Mouse (Mus musculus) layer of hippocampus, adult 9-11 months (tissue): ENCODE measurements around the gene Pak7.

ENCODE experiments used
- DNase-seq: peaks from one replicate; pipeline ENCODE4 v3.0.0; 2022

Gene Pak7

DNA sequence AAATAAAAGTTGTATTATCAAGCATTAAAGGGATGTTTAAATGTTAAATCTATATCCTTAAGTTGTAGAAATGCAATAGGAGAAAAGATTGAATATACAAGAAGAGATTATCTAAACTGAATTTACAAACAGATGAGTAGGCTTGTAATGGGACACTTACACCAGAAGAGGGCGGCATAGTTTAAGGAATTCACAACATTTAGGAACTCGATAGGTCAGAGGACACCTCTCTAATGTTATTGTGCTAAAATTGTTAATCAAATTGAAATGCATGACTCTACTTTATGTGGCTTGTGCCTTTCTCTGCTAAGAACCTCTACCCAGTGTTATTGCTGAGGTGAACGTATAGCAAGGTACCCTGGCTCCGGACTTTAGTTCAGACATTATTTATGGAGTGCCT lies 238.2 kb downstream of the Pak7 start:
- no peak for DNase-seq

DNA sequence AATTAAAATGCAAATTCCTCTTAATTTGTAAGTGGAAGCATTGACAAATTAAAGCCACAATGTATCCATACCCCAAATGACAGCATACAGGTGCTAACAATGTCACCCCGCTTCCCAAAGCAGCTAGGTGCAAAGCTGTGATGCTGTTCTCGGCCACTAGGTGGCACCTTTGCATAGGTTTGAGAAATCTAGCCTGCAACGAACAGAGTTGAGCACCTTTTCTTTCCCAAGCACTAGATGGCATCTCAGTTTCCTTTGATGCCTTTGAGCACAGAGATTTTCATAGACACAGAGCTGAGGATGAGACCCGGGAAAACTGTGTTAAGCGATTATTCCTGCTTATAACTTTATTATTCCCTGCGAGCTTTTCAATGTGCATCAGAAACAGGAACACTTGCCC lies 238.8 kb downstream of the Pak7 start:
- peak; percentile 61 for DNase-seq

DNA sequence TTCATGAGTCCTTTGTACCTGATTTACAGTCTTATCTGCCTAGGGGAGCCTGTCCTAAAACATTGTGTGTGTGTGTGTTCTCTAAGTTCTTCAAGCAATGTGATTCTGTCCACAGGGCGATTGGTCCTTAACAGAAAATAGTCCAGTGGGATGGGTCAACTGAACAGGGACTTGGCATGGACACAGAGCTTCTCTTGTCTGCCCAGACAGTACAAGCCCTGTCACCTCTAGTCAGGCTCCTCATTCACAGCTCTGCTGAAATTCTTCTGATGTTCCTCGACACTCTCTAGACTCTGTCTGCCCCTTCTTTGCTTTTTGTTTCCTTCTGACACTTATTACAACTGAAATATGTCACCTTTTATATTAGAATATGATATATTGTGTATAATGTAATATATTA lies 247.0 kb downstream of the Pak7 start:
- no peak for DNase-seq

DNA sequence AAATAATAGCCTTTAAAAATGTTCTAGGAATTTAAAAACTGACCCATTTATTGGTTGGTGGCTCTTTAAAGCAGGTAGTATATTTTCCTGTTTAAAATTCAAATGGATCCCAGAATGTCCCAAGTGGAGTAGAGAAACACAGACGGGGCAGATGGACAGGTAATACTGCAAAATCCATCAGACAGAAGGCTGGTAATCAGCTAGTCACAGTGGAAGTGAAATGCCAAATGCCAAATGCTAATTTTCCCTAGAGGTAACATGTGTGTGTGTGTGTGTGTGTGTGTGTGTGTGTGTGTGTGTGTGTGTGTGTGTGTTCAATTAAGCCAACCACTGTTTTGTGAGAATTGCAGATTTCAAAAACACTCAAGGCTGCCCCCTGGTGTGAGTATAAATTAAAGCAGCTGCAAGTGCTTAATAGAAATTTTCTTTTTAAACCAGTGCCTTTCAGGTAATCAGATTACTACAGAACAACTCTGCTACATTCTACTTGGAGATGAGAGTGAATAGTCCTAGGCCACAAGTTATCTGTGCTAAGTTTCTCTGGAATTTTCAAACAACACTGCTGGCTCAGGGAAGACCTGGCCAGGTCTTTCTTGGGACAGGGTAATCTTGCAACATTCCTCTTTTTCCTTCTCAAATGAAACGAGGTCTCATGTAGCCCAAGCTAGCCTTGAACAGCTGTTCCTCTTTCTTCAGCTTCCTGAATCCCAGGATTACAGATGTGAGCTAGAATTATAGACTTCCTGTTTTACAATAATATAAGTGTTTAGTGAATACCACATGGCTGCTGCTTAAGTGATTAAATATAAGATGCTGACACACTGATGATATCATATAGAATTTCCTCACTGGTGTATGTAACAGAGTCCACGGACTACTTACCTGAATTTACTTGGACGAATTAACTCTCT lies 248.4 kb downstream of the Pak7 start:
- DNase-seq = no peak

DNA sequence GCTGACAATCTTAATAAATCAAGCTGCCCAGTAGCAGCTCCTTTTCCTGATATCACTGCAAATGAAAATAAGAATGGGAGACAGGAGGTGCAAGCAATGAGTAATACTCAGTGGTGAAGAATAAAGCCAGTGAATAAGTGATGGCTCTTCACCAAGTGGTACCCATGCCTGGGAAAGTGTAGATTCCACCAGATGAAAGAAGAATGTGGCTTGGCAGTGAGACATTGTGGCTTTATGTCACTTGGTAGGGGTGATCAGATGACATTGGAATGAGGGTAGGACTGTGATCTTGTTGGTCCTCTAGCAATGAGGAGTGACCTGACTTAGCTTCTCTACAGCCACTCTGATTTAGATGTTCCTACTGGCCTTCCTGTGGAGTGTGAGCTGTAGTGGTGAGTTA lies 249.3 kb downstream of the Pak7 start:
- no peak for DNase-seq

DNA sequence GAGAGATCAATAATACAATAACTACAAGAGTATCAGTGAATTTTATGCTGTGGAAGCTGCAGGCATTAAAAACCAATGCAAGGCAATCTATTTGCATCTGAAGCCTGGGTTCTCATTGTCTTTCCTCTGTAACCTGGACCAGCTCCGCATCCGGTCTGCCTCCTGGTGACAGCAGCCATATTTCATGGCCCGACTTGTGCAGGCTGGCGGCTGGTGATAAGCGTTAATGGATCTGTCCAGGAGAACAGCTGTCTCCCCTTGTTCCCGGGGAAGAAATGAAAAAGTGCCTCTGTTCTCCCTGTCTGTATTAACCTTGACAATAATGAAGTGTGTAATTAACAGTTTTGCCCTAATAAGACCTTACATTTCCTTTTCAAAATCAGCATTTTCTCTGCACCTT lies 265.9 kb downstream of the Pak7 start:
- DNase-seq = no peak

DNA sequence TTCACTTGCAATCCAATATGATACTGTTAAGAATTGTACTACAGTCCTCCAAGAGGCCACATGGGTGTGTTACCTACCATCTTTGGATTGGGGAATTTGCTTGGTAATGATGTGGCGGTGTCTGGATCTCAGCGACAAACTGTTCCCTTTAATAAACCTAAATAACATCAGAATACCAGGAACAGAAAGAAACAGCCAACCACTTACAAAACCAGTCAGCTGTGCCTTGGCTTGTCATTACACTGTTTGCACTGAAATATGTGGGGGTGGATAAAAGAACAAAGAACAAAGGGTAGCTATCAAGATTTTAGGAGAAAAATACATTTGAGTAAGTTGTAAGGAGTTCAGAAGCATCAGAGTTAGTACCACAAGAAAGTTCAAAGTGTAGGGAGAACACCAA lies 269.8 kb downstream of the Pak7 start:
- no peak for DNase-seq

DNA sequence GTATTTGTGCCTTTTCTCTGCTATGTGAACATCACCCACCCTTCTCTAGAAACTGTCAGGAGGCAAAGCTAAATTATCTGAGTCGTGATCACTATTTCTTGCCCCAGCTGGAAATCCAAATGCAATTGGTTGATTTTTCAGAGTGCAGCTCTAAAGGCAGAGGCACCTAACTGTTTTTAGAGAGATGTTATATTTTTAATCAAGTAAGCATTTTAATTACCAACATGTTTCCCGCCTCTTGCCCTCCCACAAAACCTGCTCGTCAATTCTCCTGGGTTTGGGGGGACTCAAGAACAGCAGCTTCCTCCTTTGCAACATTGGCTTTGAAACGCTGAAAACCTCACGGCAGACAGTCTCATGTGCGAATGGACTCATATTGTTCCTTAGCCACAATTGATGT lies 274.4 kb downstream of the Pak7 start:
- DNase-seq = no peak

DNA sequence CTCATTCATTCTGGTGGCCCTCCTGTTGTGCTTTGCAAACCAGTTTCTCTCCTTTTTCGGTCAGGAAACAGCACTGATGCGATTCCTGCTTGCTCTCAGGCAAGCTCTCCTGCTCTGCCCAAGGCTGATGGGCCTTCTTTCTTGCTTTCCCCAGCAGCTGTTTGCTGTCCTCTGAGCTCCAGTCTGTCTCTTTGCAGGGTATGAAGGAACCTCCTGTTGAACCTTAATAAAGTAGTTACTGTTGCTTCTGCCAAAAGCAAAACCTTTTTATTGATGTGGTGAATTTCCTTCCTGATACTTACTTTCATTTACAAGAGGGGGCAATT lies 278.8 kb downstream of the Pak7 start:
- peak; percentile 32 for DNase-seq

DNA sequence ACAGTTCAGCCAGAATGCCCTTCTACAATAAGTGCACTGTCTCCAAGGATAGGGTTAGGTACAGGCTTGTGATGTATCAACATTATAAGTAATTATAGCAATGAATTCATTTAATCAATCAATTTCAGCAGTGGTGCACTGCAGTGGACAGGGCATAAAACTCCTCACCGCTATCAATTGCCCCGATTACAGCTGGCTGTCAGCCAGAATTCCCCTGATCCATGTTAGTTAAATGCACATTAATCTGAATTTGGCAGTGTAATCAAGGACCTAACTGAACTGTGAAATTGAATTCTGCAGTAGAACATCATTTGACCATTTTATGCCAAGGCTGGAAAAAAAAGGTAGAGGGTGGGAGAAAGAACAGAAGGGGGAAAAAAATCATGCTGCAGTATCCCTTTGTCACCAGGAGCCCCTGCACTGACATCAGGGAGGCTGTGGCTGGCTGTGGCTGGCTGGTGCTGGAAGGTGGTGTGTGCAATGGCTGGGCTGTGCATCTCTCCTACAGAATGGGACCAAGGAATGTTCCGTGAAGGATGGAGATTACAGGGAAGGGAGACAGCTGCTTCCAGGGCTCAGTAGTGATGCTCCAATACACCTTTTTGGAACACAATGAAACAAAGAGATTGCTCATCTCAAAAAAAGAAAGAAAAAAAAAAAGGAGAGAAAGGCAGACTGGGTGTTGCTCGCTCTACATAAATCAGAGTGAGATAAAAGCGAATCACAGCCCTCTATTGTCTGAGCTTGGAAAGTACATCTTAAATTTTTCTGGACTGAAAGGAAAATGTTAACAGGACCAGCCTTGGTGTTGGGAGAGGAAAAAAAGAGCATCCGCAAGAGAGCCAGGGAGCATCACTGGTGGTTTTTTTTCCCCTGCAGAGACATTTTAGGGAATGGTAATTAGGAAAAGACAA lies 279.4 kb downstream of the Pak7 start:
- DNase-seq = peak; percentile 9

DNA sequence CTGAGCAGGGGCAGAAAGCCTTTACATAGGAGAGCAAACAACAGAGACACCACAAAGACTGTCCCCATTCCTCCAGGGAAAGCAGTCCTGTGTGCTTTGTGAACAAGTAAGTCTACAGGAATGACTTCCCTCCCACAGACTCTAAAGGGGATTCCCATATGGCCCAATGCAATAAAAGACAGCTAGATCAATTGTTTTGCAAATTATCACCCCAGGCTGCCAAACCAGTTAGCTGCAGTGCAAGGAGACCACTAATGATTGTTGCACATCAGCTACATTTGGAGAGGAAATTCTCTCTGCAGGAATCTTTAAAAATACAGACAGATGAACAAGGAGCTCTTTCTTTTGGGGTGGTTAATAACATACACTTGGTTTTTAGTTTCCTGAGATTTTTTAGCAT lies 280.2 kb downstream of the Pak7 start:
- DNase-seq = no peak

DNA sequence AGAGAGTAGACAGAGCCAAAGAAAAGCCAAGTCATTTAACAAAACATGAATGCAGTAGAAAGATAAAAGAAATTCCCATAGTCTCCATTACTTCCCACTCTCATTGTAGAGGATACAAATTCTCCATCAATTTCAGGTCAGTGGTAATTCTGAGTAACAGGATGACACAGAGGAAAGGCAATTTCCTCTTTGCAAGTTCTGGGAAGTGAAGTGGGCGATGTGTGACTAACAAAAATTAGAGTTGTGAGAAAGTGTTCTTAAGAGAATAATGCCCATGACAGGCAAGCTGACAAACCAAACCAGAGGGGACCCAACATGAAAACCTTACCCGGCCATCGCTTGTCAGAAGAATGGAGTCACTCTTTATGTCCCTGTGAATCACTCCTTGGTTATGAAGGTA lies 290.6 kb downstream of the Pak7 start:
- no peak for DNase-seq

DNA sequence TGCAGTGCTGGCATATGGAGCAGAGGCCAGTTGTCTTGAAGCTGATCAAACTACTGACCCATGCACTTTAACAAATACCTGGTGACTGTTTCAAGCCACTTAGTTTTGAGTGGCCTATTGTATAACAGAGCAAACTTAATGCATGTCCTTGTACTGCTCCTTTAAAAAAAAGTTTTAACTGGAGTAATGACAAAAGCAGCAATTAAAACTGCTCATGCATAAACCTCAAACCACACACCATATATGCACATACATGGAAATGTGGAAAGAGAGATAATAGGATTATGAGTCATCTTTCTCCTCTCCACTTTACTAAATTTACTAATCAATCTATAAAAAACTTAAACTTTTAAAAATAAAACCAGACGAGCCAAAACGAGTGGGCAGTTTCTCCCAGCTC lies 291.8 kb downstream of the Pak7 start:
- DNase-seq = no peak

DNA sequence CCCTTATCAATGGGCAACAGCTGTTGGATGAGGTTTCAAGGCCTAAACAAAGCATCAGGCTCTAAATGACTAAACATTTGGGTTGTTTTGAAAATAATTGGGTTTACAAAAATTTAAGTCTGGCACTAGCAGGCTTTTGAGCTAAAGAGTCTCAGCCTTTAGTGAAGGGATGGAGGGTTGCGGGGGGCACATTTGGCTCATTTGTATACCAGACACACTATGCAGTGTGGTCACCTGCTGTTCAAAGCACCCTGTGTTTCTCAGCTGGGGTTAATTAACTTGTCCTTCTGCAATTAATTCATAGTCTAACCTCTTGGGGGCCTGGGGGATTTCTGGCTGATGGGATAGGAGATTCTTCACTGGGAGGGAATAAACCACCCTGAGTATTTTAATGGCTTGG lies 323.4 kb downstream of the Pak7 start:
- DNase-seq = no peak

DNA sequence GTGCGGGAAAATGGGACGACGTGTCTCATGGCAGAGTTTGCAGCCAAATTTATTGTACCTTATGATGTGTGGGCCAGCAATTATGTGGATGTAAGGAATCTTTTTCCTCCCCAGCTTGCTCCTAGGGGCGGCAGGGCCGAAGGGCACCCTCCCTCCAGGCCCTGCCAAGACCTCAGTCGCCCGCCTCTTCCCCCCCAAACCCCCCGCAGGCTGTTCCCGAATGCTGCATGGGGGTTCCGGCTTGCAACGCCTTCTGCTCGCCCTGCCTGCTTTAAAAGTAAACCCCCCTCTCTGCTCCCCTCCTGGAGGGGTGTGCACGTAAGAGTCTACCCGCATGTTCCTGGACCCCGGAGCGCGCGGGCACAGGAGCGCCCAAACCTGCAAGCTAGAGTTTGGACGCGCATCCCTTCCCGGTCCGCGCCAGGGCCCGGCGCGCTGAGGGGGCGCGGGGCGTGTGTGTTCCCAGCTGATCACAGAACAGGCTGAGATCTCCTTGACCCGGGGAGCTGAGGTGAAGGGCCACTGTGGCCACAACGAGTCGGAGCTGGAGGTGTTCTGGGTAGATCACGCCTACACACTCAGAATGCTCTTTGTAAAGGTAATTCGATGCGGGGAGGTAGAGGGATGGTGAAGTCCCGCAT lies 328.6 kb downstream of the Pak7 start:
- DNase-seq = no peak

DNA sequence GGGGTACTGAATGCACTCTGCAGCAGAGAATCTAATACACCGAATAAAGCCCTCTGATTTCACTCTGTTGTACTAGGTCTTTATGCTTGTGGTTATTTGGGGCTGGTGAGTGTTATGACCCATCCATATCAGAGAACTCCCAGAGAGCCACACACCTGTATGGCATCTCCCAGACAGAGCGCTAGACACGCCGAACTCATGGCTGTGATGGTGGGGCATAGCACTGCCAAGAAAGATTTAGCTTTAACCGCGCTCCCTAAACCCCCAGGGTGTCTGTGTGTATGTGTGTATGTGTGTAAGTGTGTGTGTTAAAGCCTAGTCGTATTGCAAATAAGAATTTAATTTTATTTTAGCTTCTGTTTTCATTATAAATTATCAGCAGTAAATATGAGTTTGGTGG lies 329.4 kb downstream of the Pak7 start:
- DNase-seq = no peak

DNA sequence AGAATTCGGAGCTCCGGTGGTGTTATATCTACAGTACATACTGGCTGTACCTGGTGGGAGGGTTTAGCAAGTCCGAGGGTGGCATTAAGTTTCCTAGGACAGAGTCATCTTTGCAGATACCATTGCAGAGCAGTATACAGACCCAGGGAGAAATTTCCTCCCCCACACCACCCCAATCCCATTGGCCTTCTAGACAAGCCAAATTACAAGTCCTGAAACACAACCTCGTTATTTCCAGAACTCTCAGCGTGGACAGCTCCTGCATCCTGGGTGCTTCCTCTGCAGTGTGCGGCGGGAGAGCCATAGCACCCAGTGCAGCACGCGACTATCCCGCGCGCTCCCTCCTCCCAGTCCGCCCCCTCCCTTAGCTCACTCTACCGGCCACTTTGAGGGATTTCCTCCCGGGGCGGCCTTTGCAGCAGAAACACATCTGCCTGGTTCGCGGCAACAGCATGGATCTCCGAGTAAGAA lies 329.9 kb downstream of the Pak7 start:
- no peak for DNase-seq

DNA sequence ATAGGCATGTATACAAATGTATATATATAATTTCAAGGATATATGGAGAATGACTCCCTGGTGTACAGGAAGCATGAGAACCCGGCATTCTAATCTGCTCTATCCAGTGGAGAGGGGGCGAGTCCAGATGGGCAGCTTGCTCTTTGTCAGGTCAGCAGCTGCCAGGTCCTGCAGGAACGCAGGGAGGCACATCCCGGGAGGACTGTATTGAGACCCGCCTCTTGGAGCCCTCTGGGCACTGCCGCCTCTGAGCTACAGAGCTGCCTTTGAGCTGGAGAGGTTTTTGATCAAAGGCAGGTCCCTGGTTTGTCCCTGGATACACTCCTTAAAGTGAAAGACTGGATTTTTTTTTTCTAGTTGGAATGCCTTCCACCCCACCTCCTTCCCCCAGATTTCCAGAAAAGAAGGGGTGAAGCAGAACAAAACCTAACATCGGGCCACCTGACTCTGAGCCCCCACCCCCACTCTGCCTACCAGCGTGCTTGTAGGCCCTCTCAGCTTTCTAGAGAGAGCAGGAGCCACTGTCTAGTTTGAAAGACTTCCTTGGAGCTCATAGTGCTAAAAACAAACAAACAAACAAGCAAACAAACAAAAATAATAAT lies 336.0 kb downstream of the Pak7 start, which contains the start of gene Lamp5:
TSS of gene Lamp5 (plus strand) at position 552 of the 602 bp plus-strand sequence.
- no peak for DNase-seq

DNA sequence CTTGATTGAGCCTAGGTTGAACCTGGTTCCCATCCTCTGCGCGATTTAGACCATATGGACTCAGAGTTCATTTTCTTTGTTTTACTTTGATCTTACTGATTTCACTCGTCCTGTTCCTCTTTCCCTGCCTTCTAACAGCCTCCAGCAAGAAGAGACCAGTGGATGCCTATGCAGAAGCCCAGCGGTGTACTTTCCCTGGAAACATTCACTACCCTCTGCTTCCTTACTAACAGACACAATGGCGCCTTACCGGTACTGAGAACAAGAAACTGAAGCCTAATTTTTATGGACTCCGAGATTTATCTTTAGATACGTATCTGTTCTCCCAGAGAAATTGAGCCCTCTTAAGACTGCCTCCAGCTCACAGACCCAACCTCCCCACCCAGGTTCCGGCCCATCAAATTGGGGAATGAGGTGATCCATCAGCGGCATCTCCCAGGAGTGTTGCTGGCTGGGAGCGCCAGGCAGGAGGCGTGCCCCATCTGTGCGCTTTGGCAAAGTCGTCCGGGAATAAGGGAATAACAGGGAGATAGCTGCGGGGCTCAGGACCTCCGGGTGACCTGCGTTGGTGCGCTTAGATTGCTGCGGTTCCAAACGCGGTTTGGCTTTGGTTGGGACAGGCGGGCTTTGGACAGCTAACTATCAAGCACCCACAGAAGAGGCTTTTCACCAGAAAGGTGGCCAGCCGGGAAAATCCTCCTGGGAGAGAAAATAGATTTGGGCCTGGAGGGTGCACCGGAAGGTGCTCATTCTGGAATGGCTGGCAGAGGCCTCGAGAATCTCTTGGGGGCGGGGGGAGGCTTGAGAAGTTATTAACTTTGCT lies 336.8 kb downstream of the Pak7 start:
- DNase-seq = peak; percentile 44

DNA sequence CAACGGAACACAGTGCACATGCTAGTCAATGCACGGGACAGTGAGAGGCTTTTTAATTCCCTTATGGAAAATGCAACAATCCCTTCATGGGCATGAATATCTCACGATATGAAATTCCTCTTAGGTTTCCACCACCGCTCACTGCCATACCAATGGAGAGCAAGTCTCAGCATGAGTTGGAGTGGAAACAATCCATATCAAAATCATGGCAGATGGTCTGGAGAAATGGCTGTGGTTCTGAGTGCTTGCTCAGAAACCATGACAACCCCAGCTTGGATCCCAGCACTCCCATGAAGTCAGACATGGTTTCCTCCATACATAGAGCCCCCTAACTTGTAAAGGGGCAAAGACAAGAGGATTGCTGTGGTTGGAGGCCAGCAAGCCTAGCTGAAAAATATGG lies 339.3 kb downstream of the Pak7 start:
- DNase-seq = no peak
